Mouse (Mus musculus) liver, embryonic 16.5 days (tissue): Measurements from ENCODE around the gene D10Jhu81e. TPM values are rescaled to one million over a fixed set of nuclear protein-coding genes. Genes with fewer than 3 reads are reported as not detected.

Source experiments
- ATAC-seq: fragments of 200-750 bp; cut with Nextera tagmentation; 2 replicates; pipeline ENCODE4 v1.8.0; 2017; ENCODE audit warnings: low read depth, mild to moderate bottlenecking, moderate number of reproducible peaks, moderate library complexity
- H3K27ac ChIP-seq: fragments of 300-500 bp; sonication (generic); 2 replicates; pipeline ENCODE4 v1.5.1; 2014; ENCODE audit warnings: mild to moderate bottlenecking, low read length
- H3K27me3 ChIP-seq: fragments of 300-500 bp; sonication (generic); 2 replicates; pipeline ENCODE4 v1.6.1; 2014; ENCODE audit warnings: low read depth, low read length, mixed read lengths; ENCODE audit not compliant: control insufficient read depth, insufficient read depth
- H3K36me3 ChIP-seq: fragments of 300-500 bp; sonication (generic); 2 replicates; pipeline ENCODE4 v1.6.1; 2014; ENCODE audit warnings: mild to moderate bottlenecking; ENCODE audit not compliant: control insufficient read depth, insufficient read depth
- H3K4me1 ChIP-seq: fragments of 300-500 bp; sonication (generic); 2 replicates; pipeline ENCODE4 v1.6.1; 2014; ENCODE audit warnings: low read depth, low read length, mixed read lengths; ENCODE audit not compliant: control insufficient read depth
- H3K4me2 ChIP-seq: fragments of 300-500 bp; sonication (generic); 2 replicates; pipeline ENCODE4 v1.6.1; 2014; ENCODE audit warnings: low read depth, low read length, mixed read lengths
- H3K4me3 ChIP-seq: fragments of 300-500 bp; sonication (generic); 2 replicates; pipeline ENCODE4 v1.5.1; 2014; ENCODE audit warnings: low read depth, mild to moderate bottlenecking, low read length
- H3K9ac ChIP-seq: fragments of 300-500 bp; sonication (generic); 2 replicates; pipeline ENCODE4 v1.6.1; 2014; ENCODE audit warnings: low read depth, low read length
- H3K9me3 ChIP-seq: fragments of 300-500 bp; sonication (generic); replicated peaks from 2 replicates; pipeline ENCODE4 v1.6.1; 2016; ENCODE audit warnings: low read length; ENCODE audit not compliant: control insufficient read depth
- WGBS: fragments of 180-500 bp; shearing (Covaris S2); extraction: QIAGEN DNeasy Blood & Tissue Kit; methylation state at CpG from one replicate; pipeline ENCODE4 v1.1.7; 2014; ENCODE audit not compliant: insufficient replicate concordance; 5-methylcytosine and 5-hydroxymethylcytosine counted together
- polyA plus RNA-seq: library from polyadenylated mRNA; unstranded; fragments of >200 nt; fragmentation: Nextera tagmentation; extraction: Ambion mirVana; gene quantifications from 2 replicates; pipeline ENCODE4 v1.2.1, GENCODE M21; 2015

D10Jhu81e gene
- polyA plus RNA-seq, 1 experiment from 2014 or later, result 21.7 TPM

DNA sequence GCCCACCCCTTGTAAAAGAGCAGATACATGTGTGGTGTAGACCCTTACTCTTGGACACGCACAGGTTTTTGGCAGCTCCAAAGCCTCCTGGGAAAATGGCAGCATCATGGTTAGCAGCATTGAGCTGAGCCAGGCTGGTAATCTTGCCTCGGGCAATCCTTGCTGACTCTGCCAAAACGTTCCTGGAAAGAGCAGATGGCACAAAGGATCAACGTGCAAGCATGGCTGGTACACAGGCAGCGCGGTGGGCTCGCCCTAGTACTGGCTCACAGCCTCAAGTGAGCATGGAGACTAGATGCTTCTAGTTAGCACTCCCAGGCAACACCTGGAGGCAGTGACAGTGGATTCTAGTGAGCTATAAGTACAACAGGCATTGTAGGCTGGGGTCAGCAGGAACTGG lies 2.2 kb downstream of the D10Jhu81e start:
- no peak for ATAC-seq
- H3K4me2 ChIP-seq, result no peak overlapping the region
- peaks cover 14% of the 10 kb centered on the region for H3K36me3 ChIP-seq
- H3K27ac ChIP-seq, result no peak overlapping the region
- no peak overlapping the region for H3K4me3 ChIP-seq
- H3K4me1 ChIP-seq, result peaks cover 20% of the 10 kb centered on the region
- no peak overlapping the region for H3K9ac ChIP-seq
- WGBS, result 78% methylated on average over 7 of the region's 7 CpGs
- H3K27me3 ChIP-seq, result no peaks in the 10 kb centered on the region
- no peaks in the 10 kb centered on the region for H3K9me3 ChIP-seq

DNA sequence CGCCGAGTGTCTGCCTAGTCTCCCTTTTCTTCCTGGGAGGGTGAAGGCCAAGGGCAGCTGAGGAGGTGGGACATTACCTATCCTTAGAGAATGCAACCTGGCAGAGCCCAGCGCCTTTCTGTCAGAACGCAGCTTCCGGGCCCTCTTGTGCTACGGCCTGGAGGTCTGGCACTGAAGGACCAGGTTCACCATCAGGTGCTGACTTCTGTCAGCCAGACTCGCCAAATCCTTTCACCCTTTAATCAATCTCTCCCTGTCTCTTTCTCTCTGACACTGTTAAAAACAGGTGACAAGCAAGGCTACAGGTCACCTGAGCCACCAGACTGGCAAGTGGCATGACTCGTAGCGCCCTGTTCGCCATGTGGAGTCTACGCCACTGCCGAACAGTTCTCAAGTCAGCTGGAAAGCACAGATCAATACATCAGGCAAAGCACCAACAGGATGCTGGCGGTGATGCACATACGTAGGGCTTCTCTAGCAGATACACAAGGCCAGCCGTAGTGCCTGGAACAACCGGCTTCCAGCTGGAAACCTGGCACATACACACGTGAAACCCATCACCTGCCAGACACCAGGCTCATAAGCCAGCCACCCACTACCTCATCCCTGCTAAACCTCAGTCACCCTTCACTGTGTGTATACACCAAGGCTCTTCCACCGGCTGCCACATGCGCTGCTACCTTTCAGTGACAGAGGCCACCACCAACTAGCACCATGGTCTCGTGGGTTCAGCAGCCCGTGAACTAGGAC lies 4.2 kb downstream of the D10Jhu81e start:
- H3K9ac ChIP-seq, result no peak overlapping the region
- no peak for ATAC-seq
- 83% methylated on average over 21 of the region's 21 CpGs for WGBS
- no peak overlapping the region for H3K4me2 ChIP-seq
- peaks cover 17% of the 10 kb centered on the region for H3K4me1 ChIP-seq
- peaks cover 2% of the 10 kb centered on the region; the same call in 1 of the 2 replicates for H3K36me3 ChIP-seq
- H3K9me3 ChIP-seq, result no peaks in the 10 kb centered on the region
- H3K27me3 ChIP-seq, result no peaks in the 10 kb centered on the region
- H3K4me3 ChIP-seq, result no peak overlapping the region
- no peak overlapping the region for H3K27ac ChIP-seq

DNA sequence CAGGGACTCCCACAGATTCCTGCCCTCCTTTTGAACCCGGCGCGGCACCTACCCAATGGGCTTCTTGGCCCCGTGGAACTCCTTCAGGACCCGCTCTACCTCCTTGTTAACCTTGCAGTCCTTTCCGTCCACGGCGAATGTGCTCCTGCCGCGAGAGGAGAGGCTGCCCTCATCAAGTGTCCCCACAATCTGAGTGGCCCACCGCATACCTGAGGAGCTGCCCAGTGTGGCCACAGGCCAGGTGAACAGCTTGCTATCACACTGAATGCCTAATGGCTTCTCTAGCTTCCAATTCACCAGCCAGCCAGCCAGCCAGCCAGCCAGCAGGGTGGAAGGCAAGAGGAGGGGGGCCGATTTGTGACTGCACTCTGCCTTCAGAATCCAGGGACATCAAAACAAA lies 4.8 kb downstream of the D10Jhu81e start:
- Histone ChIP-seq H3K4me3 (no peak overlapping the region), H3K4me2 (no peak overlapping the region), H3K27ac (no peak overlapping the region), H3K27me3 (no peaks in the 10 kb centered on the region), H3K4me1 (peaks cover 12% of the 10 kb centered on the region), H3K9ac (no peak overlapping the region), H3K9me3 (no peaks in the 10 kb centered on the region), H3K36me3 (peaks cover 2% of the 10 kb centered on the region; the same call in 1 of the 2 replicates)
- ATAC-seq, result no peak
- 84% methylated on average over 12 of the region's 12 CpGs for WGBS

DNA sequence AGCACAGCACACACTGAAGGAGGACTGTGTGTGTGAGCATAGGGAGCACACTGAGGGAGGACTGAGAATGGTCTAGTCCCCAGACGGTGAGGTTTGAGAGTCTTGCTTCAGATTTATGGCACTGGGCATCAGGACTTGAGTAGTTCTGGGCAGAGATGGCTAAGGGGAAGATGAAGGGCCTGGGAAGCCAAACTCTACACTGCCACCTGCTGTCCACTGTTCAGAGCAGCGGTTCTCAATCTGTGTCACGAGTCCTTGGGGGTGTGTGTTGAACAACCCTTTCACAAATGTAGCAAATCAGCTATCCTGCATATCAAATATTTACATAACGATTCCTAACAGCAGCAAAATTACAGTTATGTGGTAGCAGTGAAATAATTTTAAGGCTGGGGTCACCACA lies 5.7 kb downstream of the D10Jhu81e start:
- H3K27me3 ChIP-seq, result no peaks in the 10 kb centered on the region
- no peak overlapping the region for H3K4me2 ChIP-seq
- H3K9me3 ChIP-seq, result no peaks in the 10 kb centered on the region
- H3K36me3 ChIP-seq, result peaks cover 2% of the 10 kb centered on the region; the same call in 1 of the 2 replicates
- H3K4me1 ChIP-seq, result peaks cover 14% of the 10 kb centered on the region
- 25% methylated on average over 4 of the region's 4 CpGs for WGBS
- no peak for ATAC-seq
- H3K9ac ChIP-seq, result no peak overlapping the region
- H3K27ac ChIP-seq, result no peak overlapping the region
- no peak overlapping the region for H3K4me3 ChIP-seq

DNA sequence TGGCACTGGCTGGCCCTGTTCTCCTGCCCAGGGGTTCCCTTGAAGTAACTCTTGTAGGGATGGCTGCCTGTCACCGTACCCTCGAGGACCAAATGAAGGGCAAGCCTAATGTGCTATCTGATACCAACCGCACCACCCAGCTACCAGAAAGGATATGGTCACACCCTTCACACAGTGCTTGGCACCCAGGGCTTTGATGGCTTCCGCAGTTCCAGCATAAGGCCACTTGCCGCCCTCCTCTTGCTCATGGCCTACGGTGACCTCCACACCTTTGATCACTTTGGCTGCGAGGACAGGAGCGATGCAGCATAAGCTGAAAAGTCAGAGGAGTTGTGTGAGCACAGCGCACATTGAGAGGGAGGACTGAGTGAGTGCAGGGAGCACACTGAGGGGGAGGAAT lies 6.3 kb downstream of the D10Jhu81e start:
- WGBS, result 78% methylated on average over 9 of the region's 9 CpGs

DNA sequence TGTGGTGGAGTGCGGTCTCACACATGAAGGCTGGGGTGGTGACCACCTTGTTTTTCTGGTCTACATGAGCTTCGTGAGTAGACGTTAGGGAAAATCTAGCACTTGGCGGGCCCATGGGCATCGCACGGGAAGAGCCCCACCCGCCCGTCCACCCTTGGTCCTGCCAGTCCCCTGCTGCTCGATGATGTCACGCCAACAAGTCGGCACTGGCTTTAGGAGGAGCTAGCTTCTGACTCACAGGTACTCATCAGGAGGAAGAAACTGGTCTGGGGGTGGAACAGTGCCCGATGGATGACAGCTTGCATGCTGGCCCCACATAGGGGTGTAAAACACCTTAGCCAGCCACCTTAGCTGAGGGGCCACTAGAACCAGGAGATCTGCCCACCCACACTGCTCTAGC lies 6.9 kb downstream of the D10Jhu81e start:
- Histone ChIP-seq H3K4me3 (no peak overlapping the region), H3K9ac (no peak overlapping the region), H3K27ac (no peak overlapping the region), H3K36me3 (peaks cover 2% of the 10 kb centered on the region; the same call in 1 of the 2 replicates), H3K4me1 (peaks cover 8% of the 10 kb centered on the region), H3K27me3 (no peaks in the 10 kb centered on the region), H3K9me3 (no peaks in the 10 kb centered on the region), H3K4me2 (no peak overlapping the region)
- no peak for ATAC-seq
- whole genome bisulfite sequencing, result 88% methylated on average over 12 of the region's 12 CpGs

More for the DNA sequence above, 6.3 kb downstream of the D10Jhu81e start:
- Histone ChIP-seq H3K4me2 (no peak overlapping the region), H3K9ac (no peak overlapping the region), H3K4me1 (peaks cover 8% of the 10 kb centered on the region), H3K4me3 (no peak overlapping the region), H3K9me3 (no peaks in the 10 kb centered on the region), H3K27ac (no peak overlapping the region), H3K27me3 (no peaks in the 10 kb centered on the region), H3K36me3 (peaks cover 2% of the 10 kb centered on the region; the same call in 1 of the 2 replicates)
- no peak for ATAC-seq

DNA sequence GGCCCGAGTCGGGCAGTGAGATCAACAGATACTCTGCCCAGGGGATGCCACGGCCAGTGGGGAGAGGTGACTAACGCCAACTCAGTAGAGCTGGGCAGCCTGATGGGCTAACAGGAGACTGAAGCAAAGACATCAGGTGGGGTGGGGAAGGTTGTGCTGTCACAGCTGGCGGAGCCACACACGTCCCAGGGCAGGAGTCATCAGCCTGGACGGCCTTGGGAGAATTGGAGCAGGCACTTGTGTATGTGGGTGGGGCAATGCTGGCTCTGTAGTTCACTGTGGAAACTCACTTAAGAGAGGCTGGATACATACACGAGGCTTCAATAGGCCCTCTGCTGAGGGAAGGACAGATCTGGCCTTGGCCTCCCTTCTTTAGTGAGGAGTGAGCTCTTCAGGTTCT lies 8.5 kb downstream of the D10Jhu81e start:
- 51% methylated on average over 8 of the region's 8 CpGs for WGBS
- peaks cover 10% of the 10 kb centered on the region for H3K4me1 ChIP-seq
- H3K4me2 ChIP-seq, result no peak overlapping the region
- no peak overlapping the region for H3K9ac ChIP-seq
- H3K27ac ChIP-seq, result no peak overlapping the region
- H3K9me3 ChIP-seq, result no peaks in the 10 kb centered on the region
- no peak overlapping the region for H3K4me3 ChIP-seq
- H3K27me3 ChIP-seq, result no peaks in the 10 kb centered on the region
- no peak for ATAC-seq
- no peaks in the 10 kb centered on the region for H3K36me3 ChIP-seq

DNA sequence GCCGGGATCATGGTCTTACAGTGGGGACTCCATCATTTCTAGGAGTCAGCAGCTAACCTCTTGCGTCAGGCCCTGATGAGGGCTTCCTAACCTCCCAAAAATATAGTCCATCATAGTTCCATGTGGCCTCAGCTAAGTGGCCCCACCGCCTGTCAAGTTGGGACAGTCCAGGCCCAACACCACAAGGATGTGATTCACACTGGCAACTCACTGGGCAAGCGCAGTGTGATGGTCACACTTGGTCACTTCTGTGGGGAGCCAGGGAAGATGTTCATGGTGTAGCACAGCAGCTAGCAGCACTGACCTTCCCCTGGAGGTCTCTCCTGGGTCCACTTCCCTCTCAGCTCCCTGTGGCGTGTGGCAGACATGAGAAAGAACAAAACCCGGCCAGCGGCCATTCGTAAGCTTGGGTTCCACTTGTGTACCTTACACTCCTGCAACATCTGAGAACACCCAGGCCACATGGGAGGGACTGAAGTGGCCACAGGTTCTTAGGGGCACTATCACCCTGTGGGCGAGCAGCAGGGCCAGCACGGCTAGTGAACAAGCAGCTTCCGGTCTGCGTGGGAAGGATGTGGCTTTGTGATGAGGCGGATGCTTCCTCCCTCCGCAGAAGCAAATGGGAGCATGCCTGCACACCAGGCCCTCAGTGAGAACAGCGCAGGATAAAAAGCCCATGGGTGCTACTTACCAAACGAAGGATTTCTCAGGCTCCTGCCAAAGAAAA lies 9.1 kb downstream of the D10Jhu81e start:
- 53% methylated on average over 16 of the region's 16 CpGs for WGBS
- no peak for ATAC-seq
- Histone ChIP-seq H3K4me3 (no peak overlapping the region), H3K4me2 (no peak overlapping the region), H3K27ac (no peak overlapping the region), H3K27me3 (no peaks in the 10 kb centered on the region), H3K9me3 (no peaks in the 10 kb centered on the region), H3K9ac (no peak overlapping the region), H3K36me3 (no peaks in the 10 kb centered on the region), H3K4me1 (peaks cover 10% of the 10 kb centered on the region)

DNA sequence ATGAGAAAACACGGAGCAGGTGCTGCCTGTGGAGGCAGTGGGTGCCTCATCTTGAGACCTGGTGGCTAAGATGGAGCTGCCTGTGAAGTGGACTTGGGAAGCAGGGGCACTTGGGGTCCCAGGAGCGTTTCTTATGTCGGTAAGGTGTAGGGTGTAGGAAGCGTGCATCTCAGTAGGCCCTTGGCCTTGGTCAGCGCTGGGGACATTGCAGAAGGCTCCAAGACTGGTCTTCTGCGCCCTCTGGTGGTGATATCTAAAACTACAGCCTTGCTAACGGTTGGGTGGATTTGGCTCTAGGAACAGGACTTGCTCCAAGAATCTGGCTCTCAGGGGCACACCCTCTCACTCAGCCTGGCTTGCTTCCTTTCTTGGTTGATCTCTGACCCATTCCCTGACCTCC lies 9.7 kb downstream of the D10Jhu81e start:
- peak overlapping the region; percentile 47; the same call in 1 of the 2 replicates for H3K4me3 ChIP-seq
- no peaks in the 10 kb centered on the region for H3K9me3 ChIP-seq
- H3K4me2 ChIP-seq, result peak overlapping the region; percentile 69
- peaks cover 10% of the 10 kb centered on the region for H3K4me1 ChIP-seq
- H3K27ac ChIP-seq, result no peak overlapping the region
- H3K27me3 ChIP-seq, result no peaks in the 10 kb centered on the region
- no peaks in the 10 kb centered on the region for H3K36me3 ChIP-seq
- ATAC-seq, result peak; percentile 67
- no peak overlapping the region; the same call in 1 of the 2 replicates for H3K9ac ChIP-seq
- whole genome bisulfite sequencing, result 2% methylated on average over 7 of the region's 7 CpGs
